ENCODE assay signal across 10 mouse cellular contexts in genomic region chr2:101592023-101592841, GRCm38 (mm10). TPM values are rescaled to one million over a fixed set of nuclear protein-coding genes. Genes with fewer than 3 reads are reported as not detected.
DNase-seq lines count a peak whose midpoint lies in the region; ATAC-seq and TF ChIP-seq lines count a peak whose summit lies in the region.
"Had no signal": no experiment of that assay in that cellular context is flagged by ENCODE, and none has a peak within 500 bp of the region (broad histone marks: within the 10 kb centered on the region; RNA-seq: fewer than 3 reads in every experiment).

No protein-coding gene starts in this region.

- no peak overlapping the region for H3K4me3 ChIP-seq in kidney, embryonic 16.5 days (ENCODE audit: low read length)
- no peak overlapping the region for H3K4me3 ChIP-seq in hindbrain, embryonic 13.5 days
- no peak overlapping the region for H3K4me3 ChIP-seq in intestine, postnatal 0 days (ENCODE audit: low read depth, low read length)
- H3K4me3 ChIP-seq: heart, embryonic 15.5 days had no signal

- no peaks in the 10 kb centered on the region for H3K27me3 ChIP-seq in kidney, embryonic 16.5 days (ENCODE audit: insufficient read depth, low read length)
- H3K27me3 ChIP-seq in hindbrain, embryonic 13.5 days, result no peaks in the 10 kb centered on the region
- no peaks in the 10 kb centered on the region for H3K27me3 ChIP-seq in intestine, postnatal 0 days (replicated peaks; ENCODE audit: control insufficient read depth, insufficient read depth, low read length)
- H3K27me3 ChIP-seq: heart, embryonic 15.5 days had no signal

- 16% methylated on average over 10 of the region's 10 CpGs for WGBS in kidney, embryonic 16.5 days
- 25% methylated on average over 10 of the region's 10 CpGs for WGBS in hindbrain, embryonic 13.5 days
- 48% methylated on average over 10 of the region's 10 CpGs for WGBS in intestine, postnatal 0 days

- DNase-seq in kidney, adult 9 months, result peak; percentile 9
- peak; percentile 65 for DNase-seq in embryo, embryonic 11 days
- peak; percentile 29 for DNase-seq in neural tube, embryonic 10.5 days (ENCODE audit: extremely low spot score, low spot score)
- no peak for DNase-seq in kidney, adult 11 months

- H3K4me2 ChIP-seq in kidney, embryonic 16.5 days (replicated peaks; ENCODE audit: low read depth, low read length), result no peak overlapping the region
- no peak overlapping the region for H3K4me2 ChIP-seq in hindbrain, embryonic 13.5 days
- no peak overlapping the region for H3K4me2 ChIP-seq in intestine, postnatal 0 days (replicated peaks; ENCODE audit: low read depth)
- H3K4me2 ChIP-seq: heart, embryonic 15.5 days had no signal

- TF ChIP-seq CTCF in intestine, postnatal 0 days (IDR thresholded peaks at IDR 0.05; ENCODE audit: low read depth), result no peak

- no peak overlapping the region for H3K9ac ChIP-seq in kidney, embryonic 16.5 days (replicated peaks; ENCODE audit: low read length)
- H3K9ac ChIP-seq in hindbrain, embryonic 13.5 days, result no peak overlapping the region
- no peak overlapping the region for H3K9ac ChIP-seq in intestine, postnatal 0 days (ENCODE audit: low read depth, low read length)
- H3K9ac ChIP-seq: heart, embryonic 15.5 days had no signal

- no peaks in the 10 kb centered on the region for H3K9me3 ChIP-seq in kidney, embryonic 16.5 days (ENCODE audit: low read length)
- H3K9me3 ChIP-seq in hindbrain, embryonic 13.5 days, result no peaks in the 10 kb centered on the region
- H3K9me3 ChIP-seq in intestine, postnatal 0 days (ENCODE audit: control insufficient read depth), result no peaks in the 10 kb centered on the region
- H3K9me3 ChIP-seq: heart, embryonic 15.5 days had no signal

- H3K4me1 ChIP-seq in kidney, embryonic 16.5 days (ENCODE audit: insufficient read depth, low read length), result peaks cover 14% of the 10 kb centered on the region; the same call in 1 of the 2 replicates
- H3K4me1 ChIP-seq in hindbrain, embryonic 13.5 days (replicated peaks), result peaks cover 31% of the 10 kb centered on the region
- H3K4me1 ChIP-seq in intestine, postnatal 0 days (replicated peaks; ENCODE audit: control insufficient read depth, insufficient read depth, low read length), result no peaks in the 10 kb centered on the region
- H3K4me1 ChIP-seq: heart, embryonic 15.5 days had no signal

- ATAC-seq in kidney, embryonic 16.5 days (ENCODE audit: low FRiP score, low TSS enrichment), result no peak
- peak; percentile 60 for ATAC-seq in hindbrain, embryonic 13.5 days (ENCODE audit: low FRiP score)
- no peak for ATAC-seq in erythroblast, adult 5-6 weeks (replicated peaks; ENCODE audit: low FRiP score, poor library complexity, severe bottlenecking)
- ATAC-seq in intestine, postnatal 0 days, result no peak

- no peak overlapping the region for H3K27ac ChIP-seq in kidney, embryonic 16.5 days (ENCODE audit: low read length)
- H3K27ac ChIP-seq in hindbrain, embryonic 13.5 days, result peak overlapping the region; percentile 73
- no peak overlapping the region for H3K27ac ChIP-seq in intestine, postnatal 0 days (ENCODE audit: low read depth, low read length)
- H3K27ac ChIP-seq: heart, embryonic 15.5 days had no signal

- no peaks in the 10 kb centered on the region for H3K36me3 ChIP-seq in kidney, embryonic 16.5 days (ENCODE audit: insufficient read depth, low read length)
- no peaks in the 10 kb centered on the region for H3K36me3 ChIP-seq in hindbrain, embryonic 13.5 days
- no peaks in the 10 kb centered on the region for H3K36me3 ChIP-seq in intestine, postnatal 0 days (ENCODE audit: control insufficient read depth, insufficient read depth)
- H3K36me3 ChIP-seq: heart, embryonic 15.5 days had no signal

RNA-seq across cellular contexts. Expression of gene Rag2, which starts 32.3 kb away (rescaled TPM):
- polyA plus RNA-seq in kidney, embryonic 16.5 days (2015; fragmentation: Nextera tagmentation; extraction: Ambion mirVana), result not detected in 2 replicates
- 0.14 TPM in 1 of 2 replicates, not detected in the other for polyA plus RNA-seq in hindbrain, embryonic 13.5 days (2015; fragmentation: Nextera tagmentation; extraction: Ambion mirVana)
- total RNA-seq in erythroblast, adult 5-6 weeks (2015; ENCODE audit: low replicate concordance), result not detected in 2 replicates
- total RNA-seq in erythroblast, adult 5-6 weeks (2017; ENCODE audit: low replicate concordance), result 0.14 and 1.0 TPM in 2 replicates
- polyA plus RNA-seq in intestine, postnatal 0 days (2015; fragmentation: Nextera tagmentation; extraction: Ambion mirVana), result not detected in 2 replicates
- total RNA-seq: left cerebral cortex, postnatal 25 days had no signal

RNA-seq across cellular contexts. Expression of gene Rag1, which starts 57.1 kb away (rescaled TPM):
- 0.02 and 0.04 TPM in 2 replicates for polyA plus RNA-seq in kidney, embryonic 16.5 days (2015; fragmentation: Nextera tagmentation; extraction: Ambion mirVana)
- polyA plus RNA-seq in hindbrain, embryonic 13.5 days (2015; fragmentation: Nextera tagmentation; extraction: Ambion mirVana), result 0.09 TPM in 2 replicates
- 0.63 and 0.77 TPM in 2 replicates for total RNA-seq in erythroblast, adult 5-6 weeks (2015; ENCODE audit: low replicate concordance)
- 0.14 and 0.34 TPM in 2 replicates for total RNA-seq in erythroblast, adult 5-6 weeks (2017; ENCODE audit: low replicate concordance)
- not detected in 2 replicates for polyA plus RNA-seq in intestine, postnatal 0 days (2015; fragmentation: Nextera tagmentation; extraction: Ambion mirVana)

RNA-seq across cellular contexts. Expression of gene B230118H07Rik, which starts 57.1 kb away (rescaled TPM):
- polyA plus RNA-seq in kidney, embryonic 16.5 days (2015; fragmentation: Nextera tagmentation; extraction: Ambion mirVana), result 55.3 and 57.9 TPM in 2 replicates
- 59.8 and 62.5 TPM in 2 replicates for polyA plus RNA-seq in hindbrain, embryonic 13.5 days (2015; fragmentation: Nextera tagmentation; extraction: Ambion mirVana)
- 16.9 and 21.3 TPM in 2 replicates for total RNA-seq in erythroblast, adult 5-6 weeks (2015; ENCODE audit: low replicate concordance)
- total RNA-seq in erythroblast, adult 5-6 weeks (2017; ENCODE audit: low replicate concordance), result 4.6 and 19.0 TPM in 2 replicates
- 31.0 and 33.6 TPM in 2 replicates for polyA plus RNA-seq in intestine, postnatal 0 days (2015; fragmentation: Nextera tagmentation; extraction: Ambion mirVana)
